Mouse (Mus musculus): Measurements from ENCODE around the gene Mitf.

Gene Mitf

GRCm38 (mm10) chr6:97826642-97827275 is 19.9 kb downstream of the Mitf start:
- DNase-seq (ENCODE audit: low spot score): no peak

- no peak for DNase-seq (ENCODE audit: low spot score)
Observed at GRCm38 (mm10) chr6:97828021-97828420, 21.2 kb downstream of the Mitf start.

GRCm38 (mm10) chr6:97828822-97829719 is 22.2 kb downstream of the Mitf start:
- DNase-seq (ENCODE audit: low spot score): no peak

GRCm38 (mm10) chr6:97832501-97832900 is 25.6 kb downstream of the Mitf start:
- DNase-seq (ENCODE audit: low spot score): no peak

GRCm38 (mm10) chr6:97836176-97836575 is 29.3 kb downstream of the Mitf start:
- no peak for DNase-seq (ENCODE audit: low spot score)

GRCm38 (mm10) chr6:97837711-97838110 is 30.9 kb downstream of the Mitf start:
- no peak for DNase-seq (ENCODE audit: low spot score)

- DNase-seq (ENCODE audit: low spot score): no peak
Observed at GRCm38 (mm10) chr6:97839568-97839967, 32.7 kb downstream of the Mitf start.

GRCm38 (mm10) chr6:97844112-97844511 is 37.3 kb downstream of the Mitf start:
- no peak for DNase-seq (ENCODE audit: low spot score)

- no peak for DNase-seq (ENCODE audit: low spot score)
Observed at GRCm38 (mm10) chr6:97848191-97848857, 41.5 kb downstream of the Mitf start.

- DNase-seq (ENCODE audit: low spot score): no peak
Observed at GRCm38 (mm10) chr6:97854236-97854635, 47.4 kb downstream of the Mitf start.

- no peak for DNase-seq (ENCODE audit: low spot score)
Observed at GRCm38 (mm10) chr6:97855420-97856170, 48.7 kb downstream of the Mitf start.

GRCm38 (mm10) chr6:97856502-97856901 is 49.6 kb downstream of the Mitf start:
- no peak for DNase-seq (ENCODE audit: low spot score)

- no peak for DNase-seq (ENCODE audit: low spot score)
Observed at GRCm38 (mm10) chr6:97857690-97858089, 50.8 kb downstream of the Mitf start.

GRCm38 (mm10) chr6:97866575-97866974 is 59.7 kb downstream of the Mitf start:
- no peak for DNase-seq (ENCODE audit: low spot score)

GRCm38 (mm10) chr6:97868005-97868404 is 61.2 kb downstream of the Mitf start:
- no peak for DNase-seq (ENCODE audit: low spot score)

- DNase-seq (ENCODE audit: low spot score): no peak
Observed at GRCm38 (mm10) chr6:97869953-97870352, 63.1 kb downstream of the Mitf start.

GRCm38 (mm10) chr6:97871296-97872030 is 64.6 kb downstream of the Mitf start:
- no peak for DNase-seq (ENCODE audit: low spot score)

- no peak for DNase-seq (ENCODE audit: low spot score)
Observed at GRCm38 (mm10) chr6:97873102-97873501, 66.2 kb downstream of the Mitf start.

GRCm38 (mm10) chr6:97876990-97877389 is 70.1 kb downstream of the Mitf start:
- no peak for DNase-seq (ENCODE audit: low spot score)

- DNase-seq (ENCODE audit: low spot score): no peak
Observed at GRCm38 (mm10) chr6:97877492-97877891, 70.6 kb downstream of the Mitf start.

- DNase-seq (ENCODE audit: low spot score): no peak
Observed at GRCm38 (mm10) chr6:97880363-97880762, 73.5 kb downstream of the Mitf start.
